Mouse (Mus musculus): ENCODE results near the gene Emc10. TPM values are rescaled to one million over a fixed set of nuclear protein-coding genes. Genes with fewer than 3 reads are reported as not detected.

The Emc10 gene
- total and polyA plus RNA-seq, 2 experiments from 2014 or later, result 150 to 273 TPM

DNA sequence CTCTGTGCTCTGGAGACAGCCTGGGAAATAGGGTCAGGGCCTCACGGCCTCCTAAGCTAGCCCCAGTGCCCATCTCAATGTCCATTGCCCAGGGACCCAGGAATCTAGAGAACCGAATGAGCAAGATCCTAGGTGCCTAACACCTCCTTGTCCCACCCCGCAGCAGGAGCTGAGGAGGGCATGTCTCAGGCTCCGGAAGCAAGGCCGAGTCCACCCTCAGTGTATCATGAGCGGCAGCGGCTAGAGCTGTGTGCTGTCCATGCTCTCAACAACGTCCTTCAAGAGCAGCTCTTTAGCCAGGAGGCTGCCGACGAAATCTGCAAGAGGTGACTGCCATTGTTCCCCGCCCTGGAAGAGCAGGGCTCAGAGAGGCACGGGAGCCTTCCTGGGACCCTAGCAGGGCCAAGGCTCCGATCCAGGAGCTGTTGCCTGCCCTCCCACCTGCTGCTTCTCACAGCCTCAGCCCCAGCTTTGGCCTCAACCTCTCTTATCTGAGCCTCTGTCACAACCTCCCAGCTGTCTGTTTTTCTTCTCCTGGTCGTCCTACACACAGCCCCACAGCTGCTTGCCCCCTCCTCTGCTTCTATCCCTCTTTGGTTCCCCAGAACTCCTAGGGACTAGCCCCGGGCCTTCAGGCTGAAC is 27.6 kb downstream of the Emc10 start:
- TF ChIP-seq CTCF (IDR thresholded peaks at IDR 0.05), result no peak
- H3K27ac ChIP-seq (ENCODE audit: low read depth, low read length), result peak overlapping the region; percentile 91
- H3K4me3 ChIP-seq (ENCODE audit: low read depth, low read length), result peak overlapping the region; percentile 46
- H3K9me3 ChIP-seq (ENCODE audit: low read length), result no peaks in the 10 kb centered on the region
- H3K9ac ChIP-seq (replicated peaks; ENCODE audit: low read length, poor library complexity, severe bottlenecking), result peak overlapping the region; percentile 66
- DNase-seq (ENCODE audit: low spot score) (no peak), ATAC-seq (ENCODE audit: low FRiP score) (no peak)
- H3K36me3 ChIP-seq (ENCODE audit: insufficient read depth, low read length), result peaks cover 8% of the 10 kb centered on the region; the same call in 1 of the 2 replicates
- WGBS, result 46% methylated on average over 15 of the region's 15 CpGs
- peak overlapping the region; percentile 69 for H3K4me2 ChIP-seq (ENCODE audit: low read depth, low read length, poor library complexity, severe bottlenecking)
- H3K4me1 ChIP-seq (ENCODE audit: insufficient read depth, low read length), result peaks cover 26% of the 10 kb centered on the region
- no peaks in the 10 kb centered on the region for H3K27me3 ChIP-seq (ENCODE audit: insufficient read depth, low read length)

DNA sequence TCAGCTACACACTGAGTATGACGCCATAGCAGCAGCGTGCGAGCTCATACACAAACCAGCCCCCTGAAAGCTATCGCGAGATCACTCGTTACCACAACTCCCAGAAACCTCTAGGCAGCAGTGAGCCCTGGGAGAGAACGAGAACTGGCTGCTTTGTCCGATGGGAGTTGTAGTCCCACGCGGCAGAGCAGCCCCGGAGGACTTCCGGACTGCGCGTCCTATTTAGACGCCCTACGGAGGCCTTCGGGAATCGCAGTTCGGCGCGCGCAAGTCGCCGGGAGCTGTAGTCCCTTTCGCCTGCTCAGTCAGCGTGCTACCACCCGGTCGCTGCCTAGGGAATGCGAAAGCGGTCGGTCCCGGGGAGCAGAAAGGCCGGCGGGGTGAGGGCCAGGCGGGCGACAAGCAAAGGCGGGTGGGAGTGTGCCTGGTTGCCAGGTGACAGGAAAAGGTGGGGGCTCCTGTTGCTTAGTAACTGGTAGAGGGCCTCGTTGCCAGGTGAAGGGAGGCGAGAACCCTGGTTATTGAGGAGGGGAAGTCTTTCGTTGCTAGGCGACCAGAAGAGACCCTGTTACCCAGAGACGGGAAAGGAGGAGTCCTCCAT is 28.4 kb downstream of the Emc10 start, which contains the start of gene Josd2:
Gene Josd2, plus strand, starts transcription at position 170 of the 601 bp plus-strand sequence.
- H3K9me3 ChIP-seq (ENCODE audit: low read length), result no peaks in the 10 kb centered on the region
- no peaks in the 10 kb centered on the region for H3K27me3 ChIP-seq (ENCODE audit: insufficient read depth, low read length)
- H3K9ac ChIP-seq (replicated peaks; ENCODE audit: low read length, poor library complexity, severe bottlenecking), result peak within 1 kb of the TSS; percentile 66
- H3K4me2 ChIP-seq (ENCODE audit: low read depth, low read length, poor library complexity, severe bottlenecking), result peak within 1 kb of the TSS; percentile 69
- H3K36me3 ChIP-seq (ENCODE audit: insufficient read depth, low read length), result peaks cover 17% of the 10 kb centered on the region; the same call in 1 of the 2 replicates
- peaks cover 26% of the 10 kb centered on the region for H3K4me1 ChIP-seq (ENCODE audit: insufficient read depth, low read length)
- peak within 1 kb of the TSS; percentile 91 for H3K27ac ChIP-seq (ENCODE audit: low read depth, low read length)
- peak; percentile 91 for ATAC-seq (ENCODE audit: low FRiP score)
- under 1% methylated on average over 42 of the region's 42 CpGs for WGBS
- peak; percentile 99 for DNase-seq (ENCODE audit: low spot score)
- no peak for TF ChIP-seq CTCF (IDR thresholded peaks at IDR 0.05)
- H3K4me3 ChIP-seq (ENCODE audit: low read depth, low read length), result peak within 1 kb of the TSS; percentile 46

DNA sequence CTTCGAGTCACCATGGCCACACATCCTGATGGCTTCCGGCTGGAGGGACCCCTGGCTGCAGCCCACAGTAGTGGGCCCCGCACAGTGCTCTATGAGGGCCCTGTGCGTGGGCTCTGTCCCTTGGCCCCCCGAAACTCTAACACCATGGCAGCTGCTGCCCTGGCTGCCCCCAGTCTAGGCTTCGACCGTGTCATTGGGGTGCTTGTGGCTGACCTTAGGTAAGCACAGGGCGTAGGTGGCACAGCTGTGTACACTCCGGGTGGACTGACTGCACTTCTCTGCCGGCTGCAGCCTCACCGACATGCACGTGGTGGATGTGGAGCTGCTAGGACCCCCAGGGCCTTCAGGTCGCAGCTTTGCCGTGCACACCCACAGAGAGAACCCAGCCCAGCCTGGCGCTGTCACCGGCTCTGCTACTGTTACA is 29.4 kb downstream of the Emc10 start:
- Histone ChIP-seq H3K4me1 (ENCODE audit: insufficient read depth, low read length) (peaks cover 26% of the 10 kb centered on the region), H3K9ac (replicated peaks; ENCODE audit: low read length, poor library complexity, severe bottlenecking) (0 out of 2 replicates have a peak overlapping the region, but pooled peaks have one; percentile 3), H3K4me2 (ENCODE audit: low read depth, low read length, poor library complexity, severe bottlenecking) (no peak overlapping the region), H3K4me3 (ENCODE audit: low read depth, low read length) (no peak overlapping the region), H3K36me3 (ENCODE audit: insufficient read depth, low read length) (peaks cover 26% of the 10 kb centered on the region), H3K27ac (ENCODE audit: low read depth, low read length) (peak overlapping the region; percentile 91), H3K27me3 (ENCODE audit: insufficient read depth, low read length) (no peaks in the 10 kb centered on the region), H3K9me3 (ENCODE audit: low read length) (no peaks in the 10 kb centered on the region)
- ATAC-seq (ENCODE audit: low FRiP score) (no peak), DNase-seq (ENCODE audit: low spot score) (no peak)
- WGBS, result 77% methylated on average over 16 of the region's 16 CpGs
- peak; percentile 43 for TF ChIP-seq CTCF (IDR thresholded peaks at IDR 0.05)

DNA sequence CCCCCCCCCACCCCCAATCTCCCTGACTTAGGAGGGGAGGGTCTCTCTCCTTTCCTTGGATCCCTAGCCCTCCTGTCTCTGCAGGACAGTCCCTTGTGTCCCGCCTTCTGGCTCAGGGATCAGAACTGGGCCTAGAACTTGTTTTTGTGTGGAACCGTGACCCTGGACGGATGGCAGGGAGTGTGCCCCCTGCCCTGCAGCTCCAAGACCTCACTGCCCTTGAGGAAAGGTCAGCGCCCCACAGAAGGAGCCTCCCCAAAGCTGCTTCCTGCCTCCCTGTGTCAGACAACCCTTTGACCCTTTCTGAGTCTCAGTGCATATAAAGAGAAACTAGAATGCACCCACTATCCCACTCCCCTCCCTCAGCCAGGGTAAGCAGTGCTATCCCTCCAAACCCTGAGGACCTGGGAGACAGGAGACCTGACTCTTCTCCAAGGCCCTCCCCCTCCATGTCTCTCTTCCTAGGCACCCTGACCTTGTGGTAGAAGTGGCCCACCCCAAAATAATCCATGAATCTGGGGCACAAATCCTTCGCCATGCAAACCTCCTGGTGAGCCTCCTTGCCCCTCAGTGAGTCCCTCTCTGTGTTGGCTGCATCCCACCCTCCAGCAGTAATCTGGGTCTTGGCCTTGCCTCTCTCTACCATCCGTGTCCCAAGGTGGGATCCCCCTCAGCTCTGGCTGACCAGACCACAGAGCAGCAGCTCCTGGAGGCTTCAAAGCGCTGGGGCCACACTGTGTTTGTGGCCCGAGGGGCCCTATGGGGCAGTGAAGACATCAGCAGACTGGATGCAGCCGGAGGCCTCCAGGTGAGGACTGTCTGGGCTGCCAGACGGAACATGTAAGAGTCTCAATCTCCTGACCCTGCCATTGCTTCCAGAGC is 30.1 kb downstream of the Emc10 start:
- Histone ChIP-seq H3K4me1 (ENCODE audit: insufficient read depth, low read length) (peaks cover 26% of the 10 kb centered on the region), H3K4me3 (ENCODE audit: low read depth, low read length) (no peak overlapping the region), H3K9ac (replicated peaks; ENCODE audit: low read length, poor library complexity, severe bottlenecking) (0 out of 2 replicates have a peak overlapping the region, but pooled peaks have one; percentile 24), H3K9me3 (ENCODE audit: low read length) (no peaks in the 10 kb centered on the region), H3K36me3 (ENCODE audit: insufficient read depth, low read length) (peaks cover 33% of the 10 kb centered on the region), H3K27me3 (ENCODE audit: insufficient read depth, low read length) (no peaks in the 10 kb centered on the region), H3K4me2 (ENCODE audit: low read depth, low read length, poor library complexity, severe bottlenecking) (no peak overlapping the region), H3K27ac (ENCODE audit: low read depth, low read length) (peak overlapping the region; percentile 91)
- ATAC-seq (ENCODE audit: low FRiP score), result no peak
- TF ChIP-seq CTCF (IDR thresholded peaks at IDR 0.05), result no peak
- WGBS, result 70% methylated on average over 10 of the region's 10 CpGs
- DNase-seq (ENCODE audit: low spot score), result no peak

DNA sequence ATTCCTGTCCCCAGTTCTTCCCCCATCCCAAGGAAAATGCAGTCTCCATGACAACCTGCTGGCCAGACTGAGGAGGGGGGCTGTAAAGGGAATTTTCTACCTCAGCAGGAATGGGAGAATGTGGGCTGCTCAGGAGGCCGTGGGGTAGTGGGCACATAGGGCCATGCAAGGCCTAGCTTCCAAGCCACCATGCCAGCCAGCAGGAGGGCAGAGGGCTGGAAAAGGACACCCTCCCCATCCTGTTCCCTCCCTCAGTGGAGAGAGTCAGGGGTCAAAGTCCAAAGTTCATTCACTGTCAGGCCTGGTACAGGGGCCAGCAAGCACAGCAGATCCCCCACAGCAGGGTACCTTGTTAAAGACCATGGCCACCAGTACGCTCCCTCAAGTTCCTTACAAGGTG is 31.2 kb downstream of the Emc10 start, which contains the start of gene Aspdh:
Gene Aspdh, plus strand, starts transcription at position 281 of the 400 bp plus-strand sequence.
- H3K4me2 ChIP-seq (ENCODE audit: low read depth, low read length, poor library complexity, severe bottlenecking), result no peak within 1 kb of the TSS
- no peak for TF ChIP-seq CTCF (IDR thresholded peaks at IDR 0.05)
- peaks cover 26% of the 10 kb centered on the region for H3K4me1 ChIP-seq (ENCODE audit: insufficient read depth, low read length)
- H3K27ac ChIP-seq (ENCODE audit: low read depth, low read length), result peak within 1 kb of the TSS; percentile 91
- 24% methylated on average over 2 of the region's 2 CpGs for WGBS
- H3K27me3 ChIP-seq (ENCODE audit: insufficient read depth, low read length), result no peaks in the 10 kb centered on the region
- peak within 1 kb of the TSS; percentile 36; the same call in 1 of the 2 replicates for H3K9ac ChIP-seq (replicated peaks; ENCODE audit: low read length, poor library complexity, severe bottlenecking)
- H3K36me3 ChIP-seq (ENCODE audit: insufficient read depth, low read length), result peaks cover 40% of the 10 kb centered on the region
- no peak for DNase-seq (ENCODE audit: low spot score)
- ATAC-seq (ENCODE audit: low FRiP score), result no peak
- H3K9me3 ChIP-seq (ENCODE audit: low read length), result no peaks in the 10 kb centered on the region
- H3K4me3 ChIP-seq (ENCODE audit: low read depth, low read length), result no peak within 1 kb of the TSS
